Mouse (Mus musculus): Measurements from ENCODE around the gene Cadm2.

- TF ChIP-seq CTCF (IDR thresholded peaks at IDR 0.05; ENCODE audit: extremely low read depth, insufficient read depth, insufficient read length, insufficient replicate concordance): no peak
- TF ChIP-seq POLR2A (IDR thresholded peaks at IDR 0.05; ENCODE audit: low read depth, low read length): no peak
These were observed 617.5 kb downstream of the Cadm2 start for GRCm38 (mm10) chr16:67003161-67003560.
